Mouse (Mus musculus) gastrocnemius, adult 18-20 months (tissue): Measurements from ENCODE around the gene Olfr686. TPM values are rescaled to one million over a fixed set of nuclear protein-coding genes. Genes with fewer than 3 reads are reported as not detected.

ENCODE experiments used
- DNase-seq: peaks from one replicate; pipeline ENCODE4 v3.0.0; 2021; ENCODE audit warnings: low spot score
- long read RNA-seq, 2 experiments: library from polyadenylated mRNA; stranded (forward); transcript quantifications; one replicate each; pipeline ENCODE4 v2.0.0; 2021
- total RNA-seq, 2 experiments: library from RNA; stranded (reverse); gene quantifications; 2 replicates each; pipeline ENCODE4 v1.2.3; 2021

The Olfr686 gene
- total RNA-seq, result not detected
- long read RNA-seq, experiment 1, result 0 reads
- long read RNA-seq, experiment 2, result 0 reads

DNA sequence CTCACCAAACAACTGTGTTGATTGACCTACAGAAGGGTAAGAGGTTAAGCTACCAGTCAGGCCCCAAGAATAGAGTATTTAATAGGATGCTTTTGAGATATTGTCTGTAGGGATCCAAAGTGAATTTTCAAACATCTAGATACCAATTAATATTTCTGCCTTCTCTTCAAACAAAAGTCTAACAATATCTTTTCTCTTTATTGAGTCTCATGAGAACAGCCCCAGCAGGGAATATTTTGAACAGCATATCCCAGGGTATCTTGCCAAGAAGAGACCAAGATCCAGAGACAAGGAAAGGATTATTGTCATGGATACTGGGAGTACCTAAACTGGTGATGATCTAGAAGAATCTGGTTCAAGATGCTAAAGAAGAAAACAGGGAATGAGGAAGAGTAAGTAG, at the start of gene Olfr686:
Gene Olfr686 (minus strand): TSS at position 101 of the 400 bp plus-strand sequence.
- DNase-seq, result no peak

GRCm38 (mm10) chr7:105256656-105257055, 49.4 kb upstream of the Olfr686 start:
- no peak for DNase-seq

DNA sequence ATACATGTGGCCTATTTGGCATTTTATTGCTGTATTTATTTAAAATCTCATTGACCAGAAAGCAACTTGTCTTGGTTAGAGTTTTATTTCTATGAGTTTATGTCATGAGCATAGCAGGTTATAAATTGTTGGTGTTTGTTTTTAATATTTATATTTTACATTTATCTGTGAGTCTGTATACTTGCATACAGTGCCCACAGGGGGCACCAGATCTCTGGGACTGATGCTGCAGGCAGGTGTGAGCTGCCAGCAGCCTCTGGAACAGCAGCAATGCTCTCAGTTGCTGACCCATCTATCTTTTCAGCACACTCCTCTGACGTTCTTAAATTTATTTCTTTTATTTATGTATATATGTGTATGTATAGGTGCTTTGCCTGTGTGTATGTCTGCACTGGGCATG, 40.9 kb upstream of the Olfr686 start:
- no peak for DNase-seq

DNA sequence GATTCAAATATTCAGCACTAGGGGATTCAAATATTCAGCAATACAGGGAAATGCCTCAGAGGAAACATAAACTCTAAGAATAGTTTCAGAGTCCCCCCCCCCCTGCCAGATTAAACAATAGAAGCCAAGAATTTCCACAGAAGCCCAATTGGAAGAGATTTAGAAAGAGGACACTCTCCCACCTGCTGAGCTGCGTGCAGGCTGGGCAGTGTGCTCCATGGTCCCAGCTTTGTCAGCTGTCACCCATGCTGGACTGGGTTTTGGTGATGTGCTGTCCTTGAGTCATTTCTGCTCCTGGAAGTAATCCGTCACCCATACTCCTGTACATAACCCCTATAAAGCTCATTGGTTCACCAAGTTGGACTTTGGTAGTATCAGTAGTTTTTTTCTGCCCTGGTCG, 40.4 kb upstream of the Olfr686 start:
- no peak for DNase-seq

DNA sequence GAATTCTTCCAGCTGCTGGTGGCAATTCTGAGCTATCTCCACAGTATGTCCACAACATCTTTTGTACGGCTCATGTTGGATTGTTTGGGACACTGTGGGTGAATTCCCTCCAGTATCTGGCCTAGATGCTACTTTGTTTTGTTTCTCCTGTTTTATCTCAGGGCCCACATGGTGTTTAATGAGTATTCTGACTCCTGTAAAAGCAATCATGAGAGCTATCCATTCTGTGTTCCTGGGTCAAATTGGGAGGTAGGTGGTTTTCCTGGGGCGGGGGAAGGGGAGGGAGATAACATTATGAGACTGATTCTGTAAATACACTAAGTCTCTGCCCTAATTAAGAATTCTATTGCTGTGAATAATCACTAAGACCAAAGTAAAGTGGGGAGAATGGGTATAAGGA, 22.1 kb upstream of the Olfr686 start:
- DNase-seq, result no peak

DNA sequence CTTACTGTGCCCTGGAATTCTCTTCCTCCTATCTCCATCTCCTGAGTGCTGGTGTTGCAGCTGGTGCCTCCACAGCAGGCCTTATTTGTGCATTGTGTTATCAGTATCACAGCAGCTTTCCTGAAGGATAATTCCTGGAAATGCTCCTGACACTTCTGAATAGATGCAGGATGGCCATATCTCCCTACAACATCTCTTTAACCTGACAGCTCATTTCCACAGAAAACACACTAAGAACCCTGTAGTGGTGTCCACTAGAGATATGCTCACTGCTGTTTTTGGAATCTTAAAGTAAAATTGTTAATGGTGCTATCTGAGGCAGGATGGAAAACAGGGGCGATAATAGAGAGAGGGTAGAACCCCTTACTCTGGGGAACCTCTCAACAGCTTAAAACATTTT, 20.9 kb upstream of the Olfr686 start:
- DNase-seq, result no peak

DNA sequence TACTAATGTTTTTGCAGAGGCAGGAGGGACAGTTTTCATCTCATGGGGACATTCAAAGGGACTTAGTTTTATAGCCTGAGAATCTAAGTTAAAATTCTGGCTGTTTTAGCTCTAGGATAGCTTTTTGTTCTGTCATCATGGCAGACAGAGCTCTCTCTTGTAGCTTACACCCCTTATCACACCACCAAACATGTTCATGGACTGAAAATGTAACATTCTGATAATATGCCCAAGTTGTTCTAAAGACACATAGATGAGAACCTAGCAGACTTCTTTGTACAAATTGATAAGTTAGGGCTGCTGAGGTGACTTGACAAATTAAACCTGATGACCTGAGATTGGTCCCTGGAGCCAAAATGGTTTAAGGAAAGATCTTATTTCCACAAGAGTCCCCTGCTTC, 19.4 kb upstream of the Olfr686 start:
- no peak for DNase-seq

DNA sequence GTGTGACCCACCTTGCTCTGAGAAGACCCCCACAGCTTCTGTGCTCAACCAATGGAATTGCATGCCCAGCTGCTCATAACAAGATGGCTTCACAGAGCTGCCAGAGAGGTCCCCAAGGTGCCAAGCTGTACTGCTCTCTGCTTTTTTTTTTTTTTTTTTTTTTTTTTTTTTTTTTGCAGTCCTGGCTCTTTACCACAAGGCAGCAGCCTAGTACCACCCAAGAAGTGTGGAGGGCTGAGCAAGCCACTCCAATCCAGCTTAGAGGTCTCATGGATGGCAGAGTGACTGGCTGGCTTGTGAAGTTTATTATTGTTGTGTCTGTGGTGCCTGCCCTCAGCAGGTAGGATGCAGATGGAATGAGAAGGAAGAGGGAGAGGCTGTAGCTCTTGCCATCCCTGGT, 18.8 kb upstream of the Olfr686 start:
- no peak for DNase-seq

- DNase-seq, result no peak
These were observed 11.0 kb upstream of the Olfr686 start for GRCm38 (mm10) chr7:105218281-105218680.

DNA sequence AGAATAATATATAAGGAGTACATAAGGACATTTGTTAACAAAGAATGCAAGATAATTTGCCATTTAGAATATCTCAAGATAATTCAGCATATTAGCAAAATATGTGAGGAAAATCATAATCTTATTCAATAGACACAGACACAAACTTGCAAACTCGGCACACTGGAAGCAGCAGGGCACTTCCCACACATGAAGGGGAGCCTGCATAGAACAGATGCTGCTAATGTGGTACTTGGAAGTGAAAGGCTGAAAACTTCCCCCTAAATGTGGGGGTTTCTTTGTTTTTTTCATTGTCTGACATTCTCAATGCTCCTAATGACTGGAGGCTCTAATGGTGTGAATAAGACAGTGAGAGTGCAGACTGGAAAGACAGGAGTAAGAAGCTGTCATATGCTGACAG, 7.5 kb upstream of the Olfr686 start:
- DNase-seq, result no peak

GRCm38 (mm10) chr7:105185912-105186311, 21.4 kb downstream of the Olfr686 start, which contains the start of gene Olfr685:
Gene Olfr685 (minus strand): TSS chr7:105186012.
- no peak for DNase-seq

DNA sequence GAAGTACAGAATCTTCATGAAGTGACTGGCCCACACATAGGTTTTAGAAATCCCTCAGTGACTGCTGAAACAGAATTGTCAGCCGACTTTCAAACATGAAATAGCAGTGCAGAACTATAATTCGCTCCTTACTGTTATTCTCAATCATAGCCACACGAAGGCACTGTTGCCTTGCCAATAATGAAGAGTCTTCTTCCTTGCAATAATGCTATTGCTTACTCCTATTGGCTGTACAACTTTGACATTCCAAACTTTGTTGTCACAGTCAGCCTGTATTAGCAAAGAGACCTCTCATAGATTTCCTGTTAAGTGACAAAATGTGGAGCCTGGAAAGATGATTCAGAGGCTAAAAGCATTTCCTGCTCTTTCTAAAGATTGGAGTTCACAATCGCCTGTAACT, 36.5 kb downstream of the Olfr686 start:
- no peak for DNase-seq

- no peak for DNase-seq
These were observed 43.7 kb downstream of the Olfr686 start, which contains the start of gene Olfr684 for GRCm38 (mm10) chr7:105163553-105163952. Gene Olfr684 (minus strand): TSS chr7:105163653.

Other genes with a start within 250 kb of the Olfr686 start
- not detected for gene Olfr670, start 244.9 kb downstream of the Olfr686 start, total RNA-seq
- not detected for gene Olfr671, start 228.4 kb downstream of the Olfr686 start, total RNA-seq
- gene Olfr672, start 205.5 kb downstream of the Olfr686 start, total RNA-seq, result not detected
- not detected for gene Olfr675, start 179.0 kb downstream of the Olfr686 start, total RNA-seq
- gene Olfr676, start 174.8 kb downstream of the Olfr686 start, total RNA-seq, result not detected
- not detected for gene Olfr677, start 156.1 kb downstream of the Olfr686 start, total RNA-seq
- gene Olfr678, start 143.0 kb downstream of the Olfr686 start, total RNA-seq, result not detected
- not detected for gene Olfr679, start 126.3 kb downstream of the Olfr686 start, total RNA-seq
- gene Olfr680-ps1, start 114.7 kb downstream of the Olfr686 start, total RNA-seq, result not detected
- not detected for gene Olfr681, start 90.6 kb downstream of the Olfr686 start, total RNA-seq
- not detected for gene Olfr683, start 60.5 kb downstream of the Olfr686 start, total RNA-seq
- not detected for gene Olfr684, start 43.8 kb downstream of the Olfr686 start, total RNA-seq
- gene Olfr685, start 21.5 kb downstream of the Olfr686 start, total RNA-seq, result not detected
- gene Olfr688, start 80.6 kb upstream of the Olfr686 start, total RNA-seq, result not detected
- not detected for gene Olfr689, start 103.7 kb upstream of the Olfr686 start, total RNA-seq
- gene Olfr690, start 126.6 kb upstream of the Olfr686 start, total RNA-seq, result not detected
- not detected for gene Olfr691, start 134.8 kb upstream of the Olfr686 start, total RNA-seq
- gene Olfr692, start 160.7 kb upstream of the Olfr686 start, total RNA-seq, result not detected
- gene Gm5901, start 167.6 kb upstream of the Olfr686 start, total RNA-seq, result not detected
- gene Fam160a2, start 192.6 kb upstream of the Olfr686 start, total RNA-seq, result 10 to 100 TPM; 11.0 to 12.2 TPM
- gene Cnga4, start 197.1 kb upstream of the Olfr686 start, total RNA-seq, result not detected
- not detected for gene Cckbr, start 218.2 kb upstream of the Olfr686 start, total RNA-seq